Mouse (Mus musculus) monocyte, adult 2 months (primary cell): Measurements from ENCODE around the gene Ssmem1.

Experiments used
- DNase-seq, 2 experiments: peaks; one replicate each; pipeline ENCODE4 v3.0.0; 2022; ENCODE audit warnings: low spot score in 2 of 2, low read depth in 1 of 2

The Ssmem1 gene

GRCm38 (mm10) chr6:30525456-30526332 is 16.0 kb downstream of the Ssmem1 start:
- no peak for DNase-seq

GRCm38 (mm10) chr6:30526586-30527515 is 17.2 kb downstream of the Ssmem1 start:
- DNase-seq, result no peak

- DNase-seq, result no peak
Observed at GRCm38 (mm10) chr6:30528800-30529199, 19.2 kb downstream of the Ssmem1 start.

- no peak for DNase-seq
Observed at GRCm38 (mm10) chr6:30535340-30535739, 25.7 kb downstream of the Ssmem1 start.

- no peak for DNase-seq
Observed at GRCm38 (mm10) chr6:30538240-30538639, 28.6 kb downstream of the Ssmem1 start.

- no peak for DNase-seq
Observed at GRCm38 (mm10) chr6:30538800-30539199, 29.2 kb downstream of the Ssmem1 start.

- no peak for DNase-seq
Observed at GRCm38 (mm10) chr6:30541009-30541799, 31.6 kb downstream of the Ssmem1 start, which contains the start of gene Cpa2. Gene Cpa2, plus strand, starts transcription at chr6:30541582.

GRCm38 (mm10) chr6:30542277-30542676 is 32.6 kb downstream of the Ssmem1 start:
- no peak for DNase-seq

- DNase-seq, result no peak
Observed at GRCm38 (mm10) chr6:30543077-30543476, 33.4 kb downstream of the Ssmem1 start.

GRCm38 (mm10) chr6:30543851-30544250 is 34.2 kb downstream of the Ssmem1 start:
- DNase-seq, result no peak

- DNase-seq, result no peak
Observed at GRCm38 (mm10) chr6:30545689-30546088, 36.0 kb downstream of the Ssmem1 start.

GRCm38 (mm10) chr6:30546571-30547273 is 37.1 kb downstream of the Ssmem1 start:
- peak; percentile 6 to 36 for DNase-seq

- DNase-seq, result no peak
Observed at GRCm38 (mm10) chr6:30547274-30547645, 37.6 kb downstream of the Ssmem1 start.

- peak in 1 of 2 experiments; percentile 27 for DNase-seq
Observed at GRCm38 (mm10) chr6:30547656-30548306, 38.1 kb downstream of the Ssmem1 start.

GRCm38 (mm10) chr6:30549231-30549761 is 39.6 kb downstream of the Ssmem1 start:
- DNase-seq, result no peak

GRCm38 (mm10) chr6:30550496-30551192 is 41.0 kb downstream of the Ssmem1 start:
- no peak for DNase-seq

GRCm38 (mm10) chr6:30551193-30551515 is 41.5 kb downstream of the Ssmem1 start:
- DNase-seq, result no peak

GRCm38 (mm10) chr6:30551644-30552580 is 42.3 kb downstream of the Ssmem1 start:
- no peak for DNase-seq
